Mouse (Mus musculus): ENCODE measurements around the gene Cib3.

GRCm38 (mm10) chr8:72261431-72261830 lies 48.8 kb upstream of the Cib3 start:
- TF ChIP-seq CTCF (conservative IDR thresholded peaks at IDR 0.05 in 1 of 2, IDR thresholded peaks at IDR 0.05 in 1 of 2; ENCODE audit: low read depth in 2 of 2, low read length in 2 of 2) = no peak
- TF ChIP-seq POLR2A (IDR thresholded peaks at IDR 0.05; ENCODE audit: low read depth, low read length) = no peak
- TF ChIP-seq KAT2A (IDR thresholded peaks at IDR 0.05; ENCODE audit: insufficient replicate concordance, low read length) = no peak
- no peak for TF ChIP-seq EP300 (IDR thresholded peaks at IDR 0.05; ENCODE audit: low read length)
- TF ChIP-seq TBP (conservative IDR thresholded peaks at IDR 0.05; ENCODE audit: low read depth, low read length) = no peak

Measured in CH12.LX (cell line).